Mouse (Mus musculus): ENCODE data around the gene Rab4a.
A peak's percentile ranks its signal among the peaks of the same experiment; 100 is the strongest.

Rab4a gene

DNA sequence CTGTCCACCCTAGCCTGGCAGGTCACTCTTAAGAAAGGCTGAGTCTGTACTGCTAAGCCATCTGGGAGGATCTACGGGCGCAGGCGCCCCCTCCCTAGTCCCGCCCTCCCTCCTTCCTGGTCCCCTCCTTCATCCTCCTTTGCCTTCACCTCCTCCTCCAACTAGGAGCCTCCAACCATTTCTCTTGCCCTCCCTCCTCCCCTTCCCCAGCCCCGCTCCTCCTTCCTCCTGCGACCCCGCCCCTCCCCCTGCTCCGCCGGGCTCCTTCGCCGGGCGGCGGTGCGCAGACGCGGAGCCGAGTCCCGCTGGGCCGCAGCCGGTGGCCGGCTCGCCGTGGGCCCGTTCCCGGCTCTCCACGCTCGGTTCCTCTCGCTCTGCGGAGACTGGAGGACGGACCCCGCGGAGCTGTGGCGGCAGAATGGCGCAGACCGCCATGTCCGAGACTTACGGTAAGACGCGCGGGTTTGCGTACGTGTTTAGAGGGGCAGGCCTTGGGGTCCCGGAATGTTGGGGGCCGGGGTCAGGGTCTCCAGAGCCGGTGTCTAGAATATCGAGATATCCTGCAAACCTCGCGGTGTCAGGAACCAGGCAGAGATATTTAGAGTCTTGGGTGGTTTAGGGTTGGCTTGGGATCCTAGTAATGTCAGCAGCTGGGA is at the start of gene Rab4a:
Rab4a (plus strand) TSS at position 268 of the 656 bp plus-strand sequence.
- DNase-seq (ENCODE audit: low read depth) = peak; percentile 61

DNA sequence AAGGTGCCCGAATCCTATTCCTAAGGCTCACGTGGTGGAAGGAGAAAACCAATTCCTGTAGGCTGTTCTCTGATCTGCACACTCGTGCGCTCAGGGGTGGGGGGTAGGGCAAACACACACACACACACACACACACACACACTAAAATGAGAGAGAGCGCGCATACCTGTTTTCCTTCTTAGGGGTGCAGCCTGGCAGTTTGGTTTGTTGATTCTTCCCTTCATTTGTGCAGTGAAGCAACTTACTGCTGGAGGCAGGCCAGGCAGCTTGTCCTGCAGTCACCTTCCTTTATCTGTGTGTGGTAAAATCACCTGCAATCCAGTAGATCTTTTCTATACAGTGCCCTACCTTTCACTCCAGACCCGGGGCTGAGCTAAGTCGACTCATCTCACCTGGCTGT is 48.9 kb upstream of the Rab4a start:
- no peak for DNase-seq (ENCODE audit: low read depth)

DNA sequence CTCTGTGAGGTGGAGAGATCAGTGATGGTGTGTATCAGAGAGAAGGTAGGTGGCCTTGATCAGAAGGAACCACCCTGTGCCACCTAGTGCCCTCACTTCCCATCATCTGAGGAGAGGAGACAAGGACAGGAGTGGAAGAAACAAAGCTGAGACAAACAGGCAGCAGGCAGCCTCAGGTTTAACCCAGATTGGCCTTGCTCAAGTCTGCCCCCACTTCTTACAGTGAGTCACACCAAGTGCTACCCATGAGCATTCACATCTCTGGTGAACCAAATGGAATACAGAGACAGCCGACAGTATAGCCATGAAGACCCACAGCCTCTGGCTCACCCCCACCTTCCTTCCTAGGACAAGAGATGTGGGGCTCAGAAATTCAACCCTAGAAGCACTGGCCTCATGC is 46.9 kb upstream of the Rab4a start:
- no peak for DNase-seq (ENCODE audit: low read depth)

DNA sequence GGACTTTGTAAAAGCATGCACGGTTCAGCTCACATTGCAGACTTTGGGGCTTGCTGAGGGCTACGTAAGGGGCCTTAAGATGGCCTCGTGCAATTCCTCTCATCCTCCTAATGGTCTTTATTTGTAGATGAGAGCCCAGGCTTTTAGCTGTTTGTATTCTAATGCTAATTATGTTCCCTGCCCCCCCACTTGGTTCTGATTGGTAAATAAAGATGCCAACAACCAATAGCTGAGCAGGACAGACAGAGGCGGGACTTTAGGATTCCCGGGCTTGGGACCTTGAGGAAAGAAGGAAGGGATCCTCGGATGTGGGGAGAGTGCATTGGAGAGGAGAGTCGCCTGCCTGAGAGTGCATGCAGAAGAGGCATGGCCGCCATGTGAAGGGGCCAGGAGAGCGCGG is 45.9 kb upstream of the Rab4a start:
- no peak for DNase-seq (ENCODE audit: low read depth)

DNA sequence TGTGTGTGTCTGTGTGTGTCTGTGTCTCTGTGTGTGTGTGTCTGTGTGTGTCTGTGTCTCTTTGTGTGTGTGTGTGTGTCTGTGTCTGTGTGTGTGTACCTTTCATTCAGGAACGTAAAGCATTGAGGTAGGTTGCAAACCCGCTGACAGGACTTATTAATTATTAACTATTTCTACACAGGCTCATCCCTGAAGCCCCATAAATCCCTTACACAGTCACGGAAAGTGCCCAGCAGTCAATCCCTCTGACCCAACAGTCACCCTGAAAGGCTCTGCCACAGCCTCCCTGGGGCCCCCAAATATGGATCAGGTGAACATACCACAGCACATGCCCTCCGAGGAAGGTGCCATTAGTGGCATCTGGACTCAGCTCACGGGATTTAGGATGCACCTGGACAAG is 45.2 kb upstream of the Rab4a start:
- DNase-seq (ENCODE audit: low read depth) = no peak

DNA sequence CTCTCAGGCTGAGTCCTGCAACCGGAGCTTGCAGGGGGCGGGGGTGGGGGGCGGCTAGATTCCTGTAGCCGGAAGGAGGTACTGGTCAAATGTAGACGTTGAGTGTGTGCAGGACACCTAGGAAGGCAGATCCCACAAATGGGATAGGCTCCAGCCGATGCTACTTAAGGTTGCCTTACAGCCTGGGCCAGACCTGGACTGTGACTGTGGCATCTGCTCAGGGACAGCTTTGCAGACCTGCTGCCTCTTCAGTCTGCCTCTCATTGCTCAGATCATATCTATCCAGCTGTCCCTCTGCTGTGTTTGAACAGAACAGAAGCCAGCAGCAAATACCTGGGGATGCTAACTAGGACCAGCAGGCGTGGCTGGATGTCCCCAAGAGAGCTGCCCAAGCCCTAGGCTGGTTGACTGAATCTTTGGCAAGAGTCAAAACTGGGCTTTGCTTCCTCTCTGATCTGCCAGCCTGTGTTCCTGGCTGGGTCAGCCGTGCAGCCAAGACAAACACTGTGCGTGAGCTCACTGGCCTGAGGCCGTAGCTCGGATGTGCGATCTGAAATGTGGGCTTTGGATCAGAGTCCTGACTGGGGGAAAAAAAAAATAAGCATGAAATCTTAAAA is 44.4 kb upstream of the Rab4a start:
- no peak for DNase-seq (ENCODE audit: low read depth)

DNA sequence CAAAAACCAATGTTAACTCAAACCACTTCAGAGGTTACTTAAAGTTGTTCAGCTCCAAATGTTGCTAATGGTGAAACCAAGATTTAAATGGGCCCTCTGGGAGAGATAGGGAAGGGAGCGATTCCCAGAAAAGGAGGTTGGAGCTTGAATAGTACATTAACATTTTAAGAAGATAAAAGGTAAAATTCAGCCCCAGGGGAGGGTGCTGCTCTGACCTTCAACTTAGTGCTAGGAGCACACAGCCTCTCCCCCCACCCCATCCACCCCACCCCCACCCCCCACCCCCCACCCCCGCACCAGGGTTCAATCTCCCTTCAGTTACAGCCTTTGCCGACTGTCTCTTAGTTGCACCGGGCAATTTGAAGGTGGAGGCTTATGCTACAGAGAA is 43.9 kb upstream of the Rab4a start:
- no peak for DNase-seq (ENCODE audit: low read depth)

DNA sequence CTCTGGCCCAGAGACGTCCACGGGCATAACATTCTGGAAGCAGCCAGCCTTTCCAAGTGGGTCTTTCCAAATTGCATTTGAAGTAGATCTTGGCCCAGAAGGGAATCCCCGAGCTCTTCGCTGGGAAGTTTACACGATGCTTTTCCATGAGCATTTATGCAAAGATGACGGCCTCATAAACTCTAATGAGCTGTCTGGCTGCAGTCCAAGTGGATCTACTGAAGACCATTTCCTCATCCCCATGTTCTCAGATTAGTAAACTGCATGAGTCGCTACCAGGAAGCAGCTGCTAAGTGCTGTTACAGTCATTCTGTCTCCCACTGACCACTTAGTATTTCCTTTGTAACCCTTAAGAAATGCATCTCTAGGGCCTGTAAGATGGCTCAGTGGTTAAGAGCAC is 42.4 kb upstream of the Rab4a start:
- DNase-seq (ENCODE audit: low read depth) = no peak

DNA sequence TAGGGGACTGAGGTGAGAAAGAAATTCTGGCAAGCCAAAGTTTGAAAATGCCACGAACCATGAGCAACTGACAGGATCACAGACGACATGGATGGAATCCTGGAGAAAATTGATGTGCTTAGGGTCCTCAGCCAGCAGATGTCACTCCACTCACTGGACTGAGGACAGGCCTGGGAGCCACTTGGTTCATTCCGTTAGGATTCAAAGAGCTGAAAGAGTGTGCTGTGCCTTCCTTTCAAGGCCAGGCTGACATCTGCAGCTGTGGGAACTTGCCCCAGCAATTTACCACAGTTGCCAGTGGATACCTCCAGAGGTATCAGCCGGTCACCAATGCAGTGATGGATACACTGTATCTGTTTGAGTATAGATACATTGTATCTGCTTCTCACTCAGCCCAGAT is 41.1 kb upstream of the Rab4a start:
- DNase-seq (ENCODE audit: low read depth) = no peak

DNA sequence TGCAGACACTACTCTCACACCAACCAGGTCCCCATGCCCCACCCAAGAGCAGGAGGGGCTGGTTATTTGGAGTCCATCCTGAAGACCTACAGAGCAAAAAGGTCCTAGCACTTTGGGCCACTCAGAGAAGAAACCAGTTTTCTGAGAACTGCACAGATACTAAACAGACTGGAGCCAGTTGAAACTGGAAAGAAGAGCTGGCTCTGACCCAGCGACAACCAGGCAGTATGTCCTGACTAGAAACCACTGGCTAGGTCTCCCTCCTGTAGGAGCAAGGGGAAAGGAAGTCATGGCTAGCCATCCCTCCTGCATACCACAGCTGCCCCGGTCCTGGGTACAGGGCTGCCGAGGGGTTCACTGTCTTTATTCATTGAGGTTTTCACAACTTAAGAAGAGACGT is 39.3 kb upstream of the Rab4a start:
- DNase-seq (ENCODE audit: low read depth) = no peak

DNA sequence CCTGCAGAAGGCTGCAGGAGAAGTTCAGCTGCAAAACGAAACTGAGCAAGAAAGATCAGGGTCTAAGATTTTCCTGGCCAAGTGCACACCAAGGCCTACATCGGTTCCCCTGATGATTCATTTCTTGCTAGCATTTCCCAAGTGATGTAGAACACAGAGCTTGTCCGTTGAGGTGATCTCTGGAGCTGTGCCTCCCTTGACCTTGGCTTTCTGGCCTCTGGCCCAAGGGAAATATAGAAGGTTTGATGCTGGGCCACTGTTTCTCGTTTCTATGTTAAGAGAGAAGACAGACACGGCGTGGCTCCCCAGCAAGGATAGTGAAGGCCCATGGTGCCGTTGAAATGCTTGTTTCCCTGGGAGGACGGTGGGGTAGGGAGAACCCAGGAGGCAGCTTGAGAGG is 37.9 kb upstream of the Rab4a start:
- no peak for DNase-seq (ENCODE audit: low read depth)

DNA sequence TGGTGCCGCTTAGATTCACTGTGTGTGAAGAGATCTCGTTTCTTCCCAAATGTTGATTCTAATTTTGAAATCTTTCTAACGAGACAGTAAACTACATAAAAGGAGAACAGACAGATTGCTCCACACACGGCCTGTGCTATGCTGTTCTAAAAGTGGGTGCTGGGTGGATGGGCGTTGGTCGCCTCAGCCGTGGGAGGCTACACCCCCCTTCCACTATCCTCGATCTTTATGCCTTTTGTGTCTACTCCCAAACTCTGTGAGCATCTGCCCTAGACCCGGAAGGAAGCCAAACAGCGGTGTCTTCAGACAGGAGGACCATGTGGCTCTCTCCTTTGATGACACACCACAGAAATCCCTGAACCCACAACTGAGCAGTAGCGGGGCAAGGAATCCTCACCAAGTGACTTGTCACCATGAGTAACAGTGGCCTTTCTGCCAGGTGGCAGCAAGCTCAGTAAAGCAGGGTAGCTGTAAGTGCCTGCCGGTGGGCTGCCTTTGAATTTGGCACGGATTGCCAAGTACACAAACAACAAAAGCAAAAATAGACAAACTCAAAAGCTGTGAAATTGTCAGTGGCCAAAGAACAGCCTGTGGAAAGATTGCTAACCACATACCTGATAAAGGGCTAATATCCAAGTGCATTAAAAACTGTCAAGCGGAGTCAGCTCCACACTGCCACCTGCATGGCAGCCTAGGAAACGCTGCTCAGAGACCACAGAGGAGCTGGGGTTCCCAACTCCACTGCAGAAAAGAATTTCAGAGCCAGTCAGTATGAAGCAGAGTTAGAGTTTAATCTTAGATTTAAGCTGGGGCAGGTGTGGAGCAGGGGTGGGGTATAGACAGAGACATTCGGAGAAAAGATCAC is 37.1 kb upstream of the Rab4a start:
- peak; percentile 23 for DNase-seq (ENCODE audit: low read depth)

DNA sequence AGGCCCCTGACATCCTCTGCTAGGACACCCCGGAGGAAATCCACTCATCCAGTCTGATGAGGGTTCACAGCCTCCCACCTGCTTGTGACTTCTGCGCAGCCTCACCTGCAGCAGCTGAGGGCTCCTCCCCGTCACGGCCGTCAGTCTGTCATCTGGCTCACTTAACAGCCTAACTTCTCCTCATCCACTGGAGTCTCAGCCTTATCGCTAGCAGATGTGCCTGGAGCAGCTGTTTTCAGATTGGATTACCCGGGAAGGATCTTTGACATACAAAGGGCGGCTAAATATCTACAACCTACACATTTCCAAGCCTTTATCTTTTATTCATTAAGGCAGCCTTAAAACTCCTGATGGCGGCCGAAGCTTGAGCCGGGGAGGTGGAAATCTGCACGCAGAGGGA is 32.3 kb upstream of the Rab4a start:
- DNase-seq (ENCODE audit: low read depth) = no peak

DNA sequence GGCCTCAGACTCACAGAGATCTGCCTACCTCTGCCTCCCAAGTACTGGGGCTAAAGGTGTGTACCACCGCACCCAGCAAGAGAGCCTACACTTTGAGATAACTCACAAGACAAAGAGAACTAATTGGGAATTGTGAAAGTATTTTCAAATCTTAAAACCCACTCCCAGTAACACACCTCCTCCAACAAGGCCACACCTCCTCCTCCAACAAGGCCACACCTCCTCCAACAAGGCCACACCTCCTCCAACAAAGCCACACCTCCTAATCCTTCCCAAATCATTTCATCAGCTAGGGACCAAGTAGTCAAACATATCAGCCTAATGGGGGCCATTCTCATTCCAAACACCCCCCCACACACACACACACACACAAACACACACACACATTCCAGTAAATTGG is 31.3 kb upstream of the Rab4a start:
- no peak for DNase-seq (ENCODE audit: low read depth)

DNA sequence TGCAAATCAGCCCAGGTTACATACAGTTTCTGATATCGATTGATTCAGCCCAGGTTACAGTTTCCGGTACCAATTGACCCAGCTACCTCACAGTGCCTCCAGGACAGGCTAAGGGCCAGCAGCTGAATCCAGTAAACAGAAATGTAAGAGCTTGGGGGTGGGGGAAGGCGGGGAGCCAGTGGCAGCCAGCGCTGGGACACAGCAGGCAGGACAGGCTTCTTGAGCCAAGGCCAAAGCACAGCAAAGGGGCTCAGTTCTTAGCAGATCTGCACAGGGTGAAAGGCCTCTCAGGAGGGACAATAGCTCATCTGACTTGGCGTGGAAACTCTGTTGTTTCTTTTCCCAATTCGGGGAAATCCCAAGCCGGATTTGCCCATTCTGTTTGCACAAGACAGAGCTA is 28.5 kb upstream of the Rab4a start:
- DNase-seq (ENCODE audit: low read depth) = no peak

DNA sequence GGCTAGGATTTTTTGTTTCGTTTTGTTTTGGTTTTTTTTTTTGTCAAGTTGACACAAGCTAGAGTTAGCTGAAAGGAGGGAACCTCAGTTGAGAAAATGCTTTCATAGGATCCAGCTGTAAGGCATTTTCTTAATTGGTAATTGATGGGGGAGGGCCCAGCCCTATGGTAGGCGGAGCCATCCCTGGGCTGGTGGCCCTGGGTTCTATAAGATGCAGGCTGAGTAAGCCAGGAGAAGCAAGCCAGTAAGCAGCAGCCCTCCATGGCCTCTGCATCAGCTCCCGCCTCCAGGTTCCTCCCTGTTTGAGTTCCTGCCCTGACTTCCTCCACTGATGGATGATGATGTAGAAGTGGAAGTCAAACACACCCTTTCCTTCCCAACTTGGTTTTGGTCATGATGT is 25.3 kb upstream of the Rab4a start:
- DNase-seq (ENCODE audit: low read depth) = no peak

DNA sequence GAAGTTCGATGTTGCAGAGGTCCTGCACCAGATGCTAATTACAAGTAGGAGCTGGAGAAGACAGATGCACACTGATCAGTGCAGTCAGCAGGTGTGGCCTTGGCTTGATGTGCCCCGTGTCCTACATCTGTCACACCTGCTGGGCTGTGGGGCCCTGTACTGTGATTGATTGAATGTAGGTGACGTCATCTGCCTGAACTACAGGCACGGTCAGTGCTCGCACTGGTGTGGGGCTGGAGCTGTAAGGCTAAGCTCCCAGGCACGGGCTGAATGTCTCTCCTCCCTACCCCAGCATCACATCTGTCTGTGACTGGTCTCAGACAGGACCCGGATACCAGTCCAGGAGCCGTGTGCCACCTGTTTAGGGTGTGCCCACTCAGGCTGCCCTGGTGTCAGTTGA is 24.5 kb upstream of the Rab4a start:
- DNase-seq (ENCODE audit: low read depth) = no peak

DNA sequence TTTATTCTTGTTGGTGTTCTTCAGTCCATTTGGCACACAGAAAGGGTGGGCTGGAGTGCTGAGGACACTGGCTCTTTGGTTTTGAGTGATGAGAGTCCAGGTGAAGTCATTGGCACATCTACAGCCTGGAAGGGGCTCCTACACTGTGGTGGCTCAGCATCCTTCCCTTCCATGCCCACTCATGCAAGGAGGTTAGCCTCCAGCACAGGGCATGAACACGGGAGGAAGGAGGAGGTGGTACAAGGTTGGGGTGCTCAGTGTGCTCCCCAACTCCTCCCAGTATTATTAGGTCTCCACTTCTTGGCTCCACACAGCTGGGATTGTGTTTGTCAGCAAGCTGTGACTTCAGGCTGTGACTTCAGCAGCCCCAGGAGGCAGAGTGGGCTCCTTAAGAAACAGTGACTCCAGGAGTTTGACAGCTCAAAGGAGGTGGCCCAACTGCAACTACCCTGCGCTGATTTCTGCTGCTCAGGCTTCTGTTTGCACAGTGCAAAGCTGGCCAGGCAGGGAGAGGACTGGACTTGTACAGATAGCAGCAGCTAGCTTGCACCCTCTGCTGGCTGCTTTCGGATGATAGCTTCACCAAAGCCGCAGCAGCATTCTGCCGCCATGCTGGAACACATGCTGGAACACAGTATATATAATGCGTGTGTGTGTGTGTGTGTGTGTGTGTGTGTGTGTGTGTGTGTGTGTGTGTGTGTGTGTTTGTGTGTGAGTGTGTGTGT is 22.1 kb upstream of the Rab4a start:
- DNase-seq (ENCODE audit: low read depth) = peak; percentile 46

DNA sequence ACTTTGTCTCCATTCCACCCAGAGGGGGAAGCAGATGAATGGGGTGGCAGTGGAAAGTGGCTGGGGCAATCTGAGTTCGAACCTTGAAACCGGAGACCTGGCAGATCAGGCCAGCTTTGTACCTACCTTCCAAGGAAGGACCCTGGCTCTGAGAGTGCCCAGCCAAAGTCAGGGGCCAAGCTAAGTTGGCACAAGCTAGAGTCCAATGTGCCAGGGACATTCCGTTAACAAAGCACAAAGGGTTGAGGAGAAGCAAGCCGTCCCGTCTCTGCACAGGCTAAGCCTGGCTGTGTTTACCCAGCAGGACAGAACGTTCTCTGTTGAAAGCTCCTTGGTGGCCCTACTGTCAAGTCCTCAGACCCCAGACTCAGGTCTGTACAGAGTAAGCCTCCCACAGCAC is 19.6 kb upstream of the Rab4a start:
- no peak for DNase-seq (ENCODE audit: low read depth)

DNA sequence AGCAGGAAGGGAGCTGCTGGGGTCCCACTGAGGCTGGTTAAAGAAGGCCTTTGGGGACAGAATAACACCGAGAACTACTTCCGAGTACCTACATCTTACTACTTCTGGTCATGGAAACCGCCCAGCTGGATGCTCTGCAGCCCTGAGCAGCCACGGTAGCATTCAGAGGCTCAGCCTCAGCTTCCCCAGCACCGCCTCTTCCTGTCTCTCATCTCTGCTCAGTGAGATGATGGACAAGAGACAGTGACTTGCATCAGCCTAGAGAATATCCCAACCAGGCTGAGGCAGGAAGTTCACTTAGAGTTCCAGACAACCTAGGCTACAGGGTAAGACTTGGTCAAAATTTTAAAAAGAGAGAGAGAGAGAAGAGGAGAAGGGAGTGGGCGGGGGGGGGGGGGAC is 19.1 kb upstream of the Rab4a start:
- no peak for DNase-seq (ENCODE audit: low read depth)

DNA sequence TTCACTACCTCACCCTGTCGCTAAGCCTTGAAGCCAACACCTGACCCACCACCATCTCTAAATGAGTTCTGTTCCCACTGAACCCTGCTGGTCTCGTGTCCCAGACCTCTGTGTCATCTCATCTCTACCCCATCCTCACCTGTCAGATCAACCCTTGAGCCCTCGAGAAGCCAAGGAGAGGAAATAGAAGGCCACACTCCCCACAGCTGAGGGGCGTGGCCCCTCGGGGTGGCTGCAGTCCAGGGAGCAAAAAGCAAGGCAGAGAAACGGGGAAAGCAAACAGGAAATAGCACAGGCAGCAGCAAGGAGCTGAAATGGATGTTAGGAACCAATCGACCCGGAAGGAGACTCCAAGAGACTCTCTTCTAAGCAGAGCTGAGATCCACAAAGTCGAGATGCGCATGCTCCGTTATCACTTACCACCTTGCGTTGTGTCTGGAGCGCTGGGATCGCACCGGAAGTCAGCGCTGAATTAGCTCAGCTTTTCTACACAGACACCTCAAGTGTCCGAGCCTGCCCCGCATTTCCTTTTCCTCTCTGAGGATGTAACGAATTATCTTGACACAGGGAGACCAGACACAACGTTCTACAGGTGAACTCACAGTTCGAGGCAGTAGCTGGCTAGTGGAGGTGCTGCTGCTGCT is 18.4 kb upstream of the Rab4a start:
- peak; percentile 46 for DNase-seq (ENCODE audit: low read depth)
